Mouse (Mus musculus): ENCODE data around the gene Pklr.
A peak's percentile ranks its signal among the peaks of the same experiment; 100 is the strongest.

DNA sequence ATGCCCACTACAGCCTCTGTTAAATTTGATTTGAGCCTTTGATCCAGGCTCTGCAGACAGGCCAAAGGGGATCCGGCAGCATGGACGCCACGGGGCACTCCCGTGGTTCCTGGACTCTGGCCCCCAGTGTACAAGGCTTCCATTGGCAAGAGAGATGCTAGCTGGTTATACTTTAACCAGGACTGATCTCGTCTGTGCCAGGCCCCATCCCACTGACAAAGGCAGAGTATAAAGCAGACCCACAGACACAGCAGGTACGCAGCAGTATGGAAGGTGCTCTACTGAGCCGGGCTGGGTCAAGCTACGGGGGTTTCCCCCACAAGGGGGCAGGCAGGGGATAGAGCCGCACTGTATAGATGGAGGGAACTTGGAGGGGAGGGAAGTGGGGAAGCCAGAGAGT lies 423 bp downstream of the Pklr start:
- TF ChIP-seq CTCF (IDR thresholded peaks at IDR 0.05; ENCODE audit: borderline replicate concordance, control insufficient read depth, extremely low read depth, insufficient read depth, low read length, poor library complexity) = peak; percentile 74; the same call in 1 of the 2 replicates
- TF ChIP-seq POLR2A (IDR thresholded peaks at IDR 0.05; ENCODE audit: control insufficient read depth, extremely low read depth, insufficient read depth, low read length, poor library complexity) = no peak

Measured in thymus, adult 2 months (tissue).